Mouse (Mus musculus): ENCODE data around the gene Atp6v0a1. TPM values are rescaled to one million over a fixed set of nuclear protein-coding genes. Genes with fewer than 3 reads are reported as not detected.
A peak's percentile ranks its signal among the peaks of the same experiment; 100 is the strongest.

The Atp6v0a1 gene
- polyA plus RNA-seq, 1 experiment = 33.7 TPM

DNA sequence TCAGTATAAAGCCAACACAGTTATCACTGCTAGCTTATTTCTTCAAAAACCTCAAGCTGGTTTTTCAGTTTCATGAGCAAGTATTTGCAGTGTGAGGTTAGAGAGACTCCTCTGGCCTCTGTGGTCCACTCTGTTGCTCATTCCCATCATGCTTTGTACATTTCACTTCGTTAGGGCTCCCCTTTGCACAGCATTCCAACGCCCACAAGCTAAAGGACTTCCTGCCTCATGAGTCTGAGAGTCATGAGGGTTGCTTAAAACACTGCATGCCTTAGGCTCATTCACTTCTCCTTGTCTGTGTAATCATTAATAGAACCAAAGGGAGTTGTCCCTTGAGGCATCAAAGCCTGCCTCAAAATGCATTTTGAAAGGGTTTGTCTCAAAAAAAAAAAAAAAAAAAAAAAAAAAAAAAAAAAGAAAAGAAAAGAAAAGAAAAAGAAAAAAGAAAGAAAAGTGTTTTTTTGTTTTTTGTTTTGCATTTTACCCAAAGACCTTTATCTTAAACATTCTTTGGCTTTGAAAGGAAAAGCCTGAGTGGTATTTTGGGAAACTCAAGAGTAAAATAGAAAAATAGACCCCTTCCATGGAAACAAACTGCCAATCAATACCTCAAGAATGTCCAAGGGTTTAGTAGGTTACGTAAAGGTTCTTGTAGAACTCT lies 6.1 kb upstream of the Atp6v0a1 start:
- no peak overlapping the region for H3K27ac ChIP-seq (ENCODE audit: insufficient read depth, low read length)
- TF ChIP-seq CTCF (IDR thresholded peaks at IDR 0.05; ENCODE audit: low read depth, low read length) = no peak
- no peak for TF ChIP-seq POLR2A (IDR thresholded peaks at IDR 0.05; ENCODE audit: insufficient read depth, low read length)
- no peak for TF ChIP-seq EP300 (IDR thresholded peaks at IDR 0.05; ENCODE audit: insufficient read depth, low read depth, low read length)
- H3K36me3 ChIP-seq (ENCODE audit: control insufficient read depth, insufficient read depth, low read length, poor library complexity, severe bottlenecking) = no peaks in the 10 kb centered on the region
- peaks cover 13% of the 10 kb centered on the region for H3K4me1 ChIP-seq (ENCODE audit: control insufficient read depth, insufficient read depth, low read length)
- no peaks in the 10 kb centered on the region for H3K27me3 ChIP-seq (ENCODE audit: control insufficient read depth, insufficient read depth, low read length, poor library complexity, severe bottlenecking)
- no peak overlapping the region for H3K9ac ChIP-seq (ENCODE audit: low read depth, poor library complexity, severe bottlenecking)
- no peaks in the 10 kb centered on the region for H3K9me3 ChIP-seq (replicated peaks; ENCODE audit: control insufficient read depth, insufficient read depth, low read length, poor library complexity, severe bottlenecking)
- no peak overlapping the region for H3K4me3 ChIP-seq (ENCODE audit: low read depth, low read length)

DNA sequence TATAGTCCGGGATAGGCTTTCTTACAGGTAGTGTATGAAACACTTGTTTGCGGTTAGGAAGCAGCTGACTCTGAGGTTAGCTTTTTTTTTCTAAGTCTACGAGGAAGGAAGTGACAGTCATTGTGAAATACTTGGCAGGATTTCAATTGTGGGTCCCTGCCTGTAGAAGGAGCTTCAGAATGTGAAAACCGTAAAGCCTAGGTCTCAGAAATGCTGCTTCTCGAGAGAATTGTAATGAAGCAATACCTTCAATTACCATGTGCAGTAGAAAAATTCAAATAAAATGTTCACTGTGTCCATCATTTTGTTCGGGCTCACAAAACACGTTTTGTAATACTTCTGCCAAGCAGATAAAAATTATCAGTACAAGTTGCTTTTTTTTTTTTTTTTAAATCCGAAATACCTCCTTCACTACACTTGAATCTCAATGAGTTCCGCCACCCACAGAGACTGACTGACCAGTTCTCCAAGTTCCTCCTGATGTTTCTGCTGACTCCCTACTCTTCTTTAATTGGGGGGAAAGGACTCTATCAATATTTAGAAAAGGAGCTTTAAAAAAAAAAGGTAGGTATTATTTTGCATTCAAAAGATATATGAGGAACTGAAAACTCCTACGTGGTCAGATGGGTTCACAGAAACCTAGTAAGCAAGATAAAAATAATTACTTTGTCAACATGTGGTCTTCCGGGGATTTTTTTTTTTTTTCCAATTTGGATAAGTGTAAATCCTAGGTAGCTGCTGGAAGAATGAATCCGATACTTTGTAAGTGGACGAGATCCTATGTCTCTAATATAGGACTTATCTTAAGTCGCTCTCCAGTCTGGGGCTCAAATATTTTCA lies 826 bp upstream of the Atp6v0a1 start:
- Histone ChIP-seq H3K36me3 (ENCODE audit: control insufficient read depth, insufficient read depth, low read length, poor library complexity, severe bottlenecking) (no peaks in the 10 kb centered on the region), H3K4me3 (ENCODE audit: low read depth, low read length) (peak overlapping the region; percentile 24; the same call in 1 of the 2 replicates), H3K27me3 (ENCODE audit: control insufficient read depth, insufficient read depth, low read length, poor library complexity, severe bottlenecking) (no peaks in the 10 kb centered on the region), H3K27ac (ENCODE audit: insufficient read depth, low read length) (peak overlapping the region; percentile 70), H3K9ac (ENCODE audit: low read depth, poor library complexity, severe bottlenecking) (peak overlapping the region; percentile 86), H3K4me1 (ENCODE audit: control insufficient read depth, insufficient read depth, low read length) (no peaks in the 10 kb centered on the region), H3K9me3 (replicated peaks; ENCODE audit: control insufficient read depth, insufficient read depth, low read length, poor library complexity, severe bottlenecking) (no peaks in the 10 kb centered on the region)
- no peak for TF ChIP-seq POLR2A (IDR thresholded peaks at IDR 0.05; ENCODE audit: insufficient read depth, low read length)
- TF ChIP-seq CTCF (IDR thresholded peaks at IDR 0.05; ENCODE audit: low read depth, low read length) = no peak
- no peak for TF ChIP-seq EP300 (IDR thresholded peaks at IDR 0.05; ENCODE audit: insufficient read depth, low read depth, low read length)

DNA sequence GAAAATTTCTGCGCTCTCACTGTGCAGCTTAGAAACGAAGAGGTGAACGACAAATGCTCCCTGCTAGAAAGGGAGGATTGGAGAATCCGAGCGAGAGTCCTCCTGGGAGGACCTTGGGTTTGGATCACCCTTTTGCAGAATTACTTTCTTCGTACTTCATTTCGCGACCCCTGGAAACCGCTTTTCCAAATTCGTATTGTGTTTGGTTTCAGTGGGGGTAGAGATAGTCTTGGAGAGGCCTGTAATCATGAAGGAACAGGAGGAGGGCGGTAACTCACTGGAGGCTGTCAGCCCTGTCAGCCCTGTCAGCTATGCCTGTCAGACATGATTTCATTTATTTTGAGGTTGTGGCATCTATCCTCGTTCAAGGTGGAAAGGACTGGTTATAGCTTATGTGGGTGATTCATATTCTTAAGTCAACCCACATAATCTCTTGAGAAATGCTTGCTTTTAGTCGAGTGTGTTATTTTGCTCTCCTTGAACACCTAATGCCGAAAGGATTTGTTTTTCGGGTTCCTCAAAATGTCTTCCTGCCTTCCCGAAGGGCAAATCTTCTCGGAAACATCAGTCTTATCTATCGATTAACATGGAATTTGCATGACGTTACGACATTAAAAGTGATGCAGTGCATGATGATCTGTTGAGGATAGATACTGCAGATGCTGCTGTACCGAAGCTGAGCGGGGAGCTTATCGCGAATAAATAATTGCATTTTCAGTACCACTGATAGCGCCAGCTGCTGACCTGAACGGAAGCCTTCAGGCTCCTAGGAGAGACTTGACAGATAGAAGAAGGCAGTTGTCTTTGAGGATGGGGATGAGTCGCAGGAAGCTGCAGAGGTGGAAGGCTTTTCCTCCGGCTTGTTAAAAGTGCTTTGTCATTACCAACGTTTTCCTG lies 884 bp downstream of the Atp6v0a1 start:
- H3K27ac ChIP-seq (ENCODE audit: insufficient read depth, low read length) = no peak overlapping the region

GRCm38 (mm10) chr11:101011641-101012040 lies 2.4 kb downstream of the Atp6v0a1 start:
- Histone ChIP-seq H3K27ac (ENCODE audit: insufficient read depth, low read length) (no peak overlapping the region), H3K36me3 (ENCODE audit: control insufficient read depth, insufficient read depth, low read length, poor library complexity, severe bottlenecking) (0 out of 2 replicates have a peak, but pooled peaks cover 2% of the 10 kb centered on the region), H3K9me3 (replicated peaks; ENCODE audit: control insufficient read depth, insufficient read depth, low read length, poor library complexity, severe bottlenecking) (no peaks in the 10 kb centered on the region), H3K9ac (ENCODE audit: low read depth, poor library complexity, severe bottlenecking) (no peak overlapping the region), H3K4me3 (ENCODE audit: low read depth, low read length) (no peak overlapping the region), H3K27me3 (ENCODE audit: control insufficient read depth, insufficient read depth, low read length, poor library complexity, severe bottlenecking) (no peaks in the 10 kb centered on the region), H3K4me1 (ENCODE audit: control insufficient read depth, insufficient read depth, low read length) (no peaks in the 10 kb centered on the region)
- TF ChIP-seq EP300 (IDR thresholded peaks at IDR 0.05; ENCODE audit: insufficient read depth, low read depth, low read length) (no peak), CTCF (IDR thresholded peaks at IDR 0.05; ENCODE audit: low read depth, low read length) (no peak), POLR2A (IDR thresholded peaks at IDR 0.05; ENCODE audit: insufficient read depth, low read length) (no peak)

More for the DNA sequence above, 884 bp downstream of the Atp6v0a1 start:
- peak overlapping the region; percentile 86 for H3K9ac ChIP-seq (ENCODE audit: low read depth, poor library complexity, severe bottlenecking)
- H3K27me3 ChIP-seq (ENCODE audit: control insufficient read depth, insufficient read depth, low read length, poor library complexity, severe bottlenecking) = no peaks in the 10 kb centered on the region
- no peak for TF ChIP-seq EP300 (IDR thresholded peaks at IDR 0.05; ENCODE audit: insufficient read depth, low read depth, low read length)
- no peak for TF ChIP-seq CTCF (IDR thresholded peaks at IDR 0.05; ENCODE audit: low read depth, low read length)
- TF ChIP-seq POLR2A (IDR thresholded peaks at IDR 0.05; ENCODE audit: insufficient read depth, low read length) = no peak
- H3K4me1 ChIP-seq (ENCODE audit: control insufficient read depth, insufficient read depth, low read length) = no peaks in the 10 kb centered on the region
- no peaks in the 10 kb centered on the region for H3K9me3 ChIP-seq (replicated peaks; ENCODE audit: control insufficient read depth, insufficient read depth, low read length, poor library complexity, severe bottlenecking)
- peak overlapping the region; percentile 89 for H3K4me3 ChIP-seq (ENCODE audit: low read depth, low read length)
- 0 out of 2 replicates have a peak, but pooled peaks cover 2% of the 10 kb centered on the region for H3K36me3 ChIP-seq (ENCODE audit: control insufficient read depth, insufficient read depth, low read length, poor library complexity, severe bottlenecking)

DNA sequence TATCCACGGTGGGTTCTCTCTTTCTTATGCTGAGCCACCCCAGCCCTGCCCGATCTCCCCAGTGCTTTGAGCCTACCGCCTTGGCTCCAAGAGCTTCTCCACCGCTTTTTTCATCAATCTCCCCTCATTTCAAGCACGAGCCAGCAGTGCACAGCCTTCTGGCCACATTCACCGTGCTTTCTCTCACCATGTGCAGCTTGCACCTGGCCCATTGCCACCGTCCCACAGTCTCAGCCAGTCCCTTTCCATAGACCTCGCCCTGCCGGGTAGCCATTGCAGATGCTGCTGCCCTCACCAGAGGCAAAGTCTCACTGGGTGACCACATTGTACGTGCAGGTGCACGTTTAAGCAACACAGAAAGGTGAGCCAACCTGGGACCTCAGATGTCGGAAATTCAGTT lies 14.1 kb downstream of the Atp6v0a1 start:
- no peak for TF ChIP-seq POLR2A (IDR thresholded peaks at IDR 0.05; ENCODE audit: insufficient read depth, low read length)
- Histone ChIP-seq H3K4me3 (ENCODE audit: low read depth, low read length) (no peak overlapping the region), H3K27ac (ENCODE audit: insufficient read depth, low read length) (no peak overlapping the region), H3K27me3 (ENCODE audit: control insufficient read depth, insufficient read depth, low read length, poor library complexity, severe bottlenecking) (no peaks in the 10 kb centered on the region), H3K36me3 (ENCODE audit: control insufficient read depth, insufficient read depth, low read length, poor library complexity, severe bottlenecking) (peaks cover 11% of the 10 kb centered on the region), H3K9ac (ENCODE audit: low read depth, poor library complexity, severe bottlenecking) (no peak overlapping the region), H3K4me1 (ENCODE audit: control insufficient read depth, insufficient read depth, low read length) (no peaks in the 10 kb centered on the region), H3K9me3 (replicated peaks; ENCODE audit: control insufficient read depth, insufficient read depth, low read length, poor library complexity, severe bottlenecking) (peaks cover 2% of the 10 kb centered on the region)
